Mouse (Mus musculus) MEL (cell line): ENCODE measurements around the gene Cwc22. TPM values are rescaled to one million over a fixed set of nuclear protein-coding genes. Genes with fewer than 3 reads are reported as not detected.

Experiments used
- DNase-seq: peaks from one replicate; pipeline ENCODE4 v3.0.0; 2011; ENCODE audit warnings: low read depth, low spot score
- H3K27ac ChIP-seq: 2 replicates; pipeline ENCODE4 v1.5.1; 2012; ENCODE audit warnings: low read depth, mild to moderate bottlenecking, control low read depth, low read length, moderate library complexity; ENCODE audit not compliant: control insufficient read depth
- H3K27me3 ChIP-seq, 2 experiments: fragments of 150-350 bp in 1 of 2; sonication (generic) in 1 of 2; 2 replicates each; pipeline ENCODE4 v1.6.1; 2012; ENCODE audit warnings: low read length in 2 of 2, mild to moderate bottlenecking in 2 of 2, improper control_type of control experiment in 1 of 2, moderate library complexity in 1 of 2; ENCODE audit not compliant: insufficient read depth in 2 of 2, control insufficient read depth in 1 of 2
- H3K36me3 ChIP-seq, 2 experiments: 2 replicates each; pipeline ENCODE4 v1.6.1; 2012 to 2014; ENCODE audit warnings: low read length in 2 of 2, improper control_type of control experiment in 1 of 2, inconsistent platforms in 1 of 2, mild to moderate bottlenecking in 1 of 2; ENCODE audit not compliant: insufficient read depth in 2 of 2, control insufficient read depth in 1 of 2
- H3K4me1 ChIP-seq, 2 experiments: fragments of 150-350 bp in 1 of 2; sonication (generic) in 1 of 2; 2 replicates each; pipeline ENCODE4 v1.6.1; 2012; ENCODE audit warnings: low read length in 2 of 2, improper control_type of control experiment in 1 of 2, mild to moderate bottlenecking in 1 of 2; ENCODE audit not compliant: insufficient read depth in 2 of 2, control insufficient read depth in 1 of 2
- H3K4me3 ChIP-seq, 2 experiments: fragments of 150-350 bp in 1 of 2; sonication (generic) in 1 of 2; 2 replicates each; pipeline ENCODE4 v1.5.1; 2012; ENCODE audit warnings: low read depth in 2 of 2, low read length in 2 of 2, mild to moderate bottlenecking in 2 of 2, moderate library complexity in 2 of 2, control low read depth in 1 of 2, improper control_type of control experiment in 1 of 2; ENCODE audit not compliant: control insufficient read depth in 1 of 2, insufficient read depth in 1 of 2
- H3K79me2 ChIP-seq: 2 replicates; pipeline ENCODE4 v1.6.1; 2012; ENCODE audit warnings: mild to moderate bottlenecking, low read length, moderate library complexity; ENCODE audit not compliant: control insufficient read depth, poor library complexity, insufficient read depth
- H3K9ac ChIP-seq: 2 replicates; pipeline ENCODE4 v1.6.1; 2012; ENCODE audit warnings: low read depth, mild to moderate bottlenecking, control low read depth, low read length, moderate library complexity; ENCODE audit not compliant: control insufficient read depth, poor library complexity, severe bottlenecking
- H3K9me3 ChIP-seq: fragments of 150-350 bp; sonication (generic); replicated peaks from 2 replicates; pipeline ENCODE4 v1.6.1; 2012; ENCODE audit warnings: mild to moderate bottlenecking, low read length, improper control_type of control experiment, moderate library complexity; ENCODE audit not compliant: insufficient read depth
- CHD2 ChIP-seq: IDR thresholded peaks from 2 replicates; pipeline ENCODE4 v1.6.1; 2011; ENCODE audit warnings: low read length, improper control_type of control experiment
- CTCF ChIP-seq, 3 experiments: IDR thresholded peaks in 2 of 3; conservative IDR thresholded peaks in 1 of 3; 2 replicates each; pipeline ENCODE4 v1.5.1; 2011 to 2012; ENCODE audit warnings: low read length in 3 of 3, low read depth in 2 of 3, mild to moderate bottlenecking in 2 of 3, improper control_type of control experiment in 1 of 3, inconsistent platforms in 1 of 3, mixed read lengths in 1 of 3, moderate library complexity in 1 of 3; ENCODE audit not compliant: control insufficient read depth in 1 of 3, insufficient read depth in 1 of 3, poor library complexity in 1 of 3, severe bottlenecking in 1 of 3
- E2F4 ChIP-seq: IDR thresholded peaks from 2 replicates; pipeline ENCODE4 v1.6.1; 2011; ENCODE audit warnings: low read depth, low read length, improper control_type of control experiment, borderline replicate concordance
- ELF1 ChIP-seq: IDR thresholded peaks from 2 replicates; pipeline ENCODE4 v1.6.1; 2014; ENCODE audit warnings: low read depth, mild to moderate bottlenecking, inconsistent platforms, low read length, improper control_type of control experiment, moderate library complexity
- EP300 ChIP-seq, 2 experiments: IDR thresholded peaks; 2 replicates each; pipeline ENCODE4 v1.6.1; 2011; ENCODE audit warnings: improper control_type of control experiment in 2 of 2, low read length in 2 of 2, low read depth in 1 of 2, mild to moderate bottlenecking in 1 of 2
- ETS1 ChIP-seq: IDR thresholded peaks from 2 replicates; pipeline ENCODE4 v1.6.1; 2012; ENCODE audit warnings: low read depth, mild to moderate bottlenecking, inconsistent platforms, low read length, improper control_type of control experiment, moderate library complexity
- JUND ChIP-seq: IDR thresholded peaks from 2 replicates; pipeline ENCODE4 v1.6.1; 2011; ENCODE audit warnings: low read depth, mild to moderate bottlenecking, improper control_type of control experiment, low read length
- KAT2A ChIP-seq: conservative IDR thresholded peaks from 2 replicates; pipeline ENCODE4 v1.6.1; 2012; ENCODE audit warnings: low read depth, low read length, improper control_type of control experiment, inconsistent platforms
- MAFK ChIP-seq: IDR thresholded peaks from 2 replicates; pipeline ENCODE4 v1.6.1; 2011; ENCODE audit warnings: low read depth, mild to moderate bottlenecking, low read length, improper control_type of control experiment, borderline replicate concordance
- MAX ChIP-seq: IDR thresholded peaks from 2 replicates; pipeline ENCODE4 v1.6.1; 2011; ENCODE audit warnings: low read length, improper control_type of control experiment
- MXI1 ChIP-seq: IDR thresholded peaks from 2 replicates; pipeline ENCODE4 v1.6.1; 2011; ENCODE audit warnings: mild to moderate bottlenecking, low read depth, low read length, improper control_type of control experiment
- MYB ChIP-seq: IDR thresholded peaks from 2 replicates; pipeline ENCODE4 v1.6.1; 2011; ENCODE audit warnings: mild to moderate bottlenecking, low read depth, low read length, improper control_type of control experiment
- NRF1 ChIP-seq: IDR thresholded peaks from 2 replicates; pipeline ENCODE4 v1.6.1; 2014; ENCODE audit warnings: low read depth, mild to moderate bottlenecking, inconsistent platforms, low read length, improper control_type of control experiment, moderate library complexity; ENCODE audit not compliant: poor library complexity, insufficient read depth, severe bottlenecking
- POLR2AphosphoS2 ChIP-seq: IDR thresholded peaks from 2 replicates; pipeline ENCODE4 v1.6.1; 2011; ENCODE audit warnings: low read length, improper control_type of control experiment
- POLR2AphosphoS5 ChIP-seq: IDR thresholded peaks from 2 replicates; pipeline ENCODE4 v1.6.1; 2012; ENCODE audit warnings: low read depth, borderline replicate concordance, mild to moderate bottlenecking, inconsistent platforms, low read length, moderate library complexity, mixed read lengths
- RAD21 ChIP-seq: IDR thresholded peaks from 2 replicates; pipeline ENCODE4 v1.6.1; 2011; ENCODE audit warnings: mild to moderate bottlenecking, low read depth, low read length, improper control_type of control experiment
- SIN3A ChIP-seq: IDR thresholded peaks from 2 replicates; pipeline ENCODE4 v1.6.1; 2012; ENCODE audit warnings: low read length, improper control_type of control experiment, inconsistent platforms
- TAL1 ChIP-seq: IDR thresholded peaks from 2 replicates; pipeline ENCODE4 v1.6.1; 2012; ENCODE audit warnings: mild to moderate bottlenecking, inconsistent platforms, low read length, moderate library complexity, mixed read lengths
- UBTF ChIP-seq: IDR thresholded peaks from 2 replicates; pipeline ENCODE4 v1.6.1; 2012; ENCODE audit warnings: low read depth, mild to moderate bottlenecking, inconsistent platforms, low read length, improper control_type of control experiment, moderate library complexity, borderline replicate concordance; ENCODE audit not compliant: insufficient read depth
- USF1 ChIP-seq: IDR thresholded peaks from 2 replicates; pipeline ENCODE4 v1.6.1; 2014; ENCODE audit warnings: low read depth, mild to moderate bottlenecking, inconsistent platforms, low read length, improper control_type of control experiment, moderate library complexity
- USF2 ChIP-seq, 2 experiments: IDR thresholded peaks; 2 replicates each; pipeline ENCODE4 v1.6.1; 2011 to 2012; ENCODE audit warnings: improper control_type of control experiment in 2 of 2, low read length in 2 of 2, borderline replicate concordance in 1 of 2, inconsistent platforms in 1 of 2, low read depth in 1 of 2, mild to moderate bottlenecking in 1 of 2; ENCODE audit not compliant: insufficient read depth in 1 of 2
- polyA plus RNA-seq, 2 experiments: library from polyadenylated mRNA; stranded (reverse) in 1 of 2; unstranded in 1 of 2; fragments of >175 nt in 1 of 2; fragments of >200 nt in 1 of 2; gene quantifications; 2 replicates each; pipeline versions ENCODE4 v1.2.1 to v1.2.4; 2012; ENCODE audit warnings: low replicate concordance in 2 of 2, low read depth in 1 of 2; ENCODE audit not compliant: insufficient read length in 2 of 2, insufficient read depth in 1 of 2, missing spikeins in 1 of 2
- total RNA-seq: library from RNA; depleted of rRNA; stranded (reverse); fragments of 300-350 nt; gene quantifications from 2 replicates; pipeline ENCODE4 v1.2.3, GENCODE M21; 2012

The Cwc22 gene
- total and polyA plus RNA-seq, 3 experiments, result 54.0 to 72.7 TPM; not detected in 1

- no peaks in the 10 kb centered on the region for H3K9me3 ChIP-seq
- peaks cover 4% of the 10 kb centered on the region for H3K79me2 ChIP-seq
- no peak for DNase-seq
- H3K27me3 ChIP-seq, result no peaks in the 10 kb centered on the region
- no peak overlapping the region for H3K27ac ChIP-seq
- H3K4me1 ChIP-seq, result no peaks in the 10 kb centered on the region
- TF ChIP-seq NRF1 (no peak), RAD21 (no peak), SIN3A (no peak), KAT2A (no peak), JUND (no peak), POLR2AphosphoS5 (no peak), CTCF (IDR thresholded peaks at IDR 0.05 in 2 of 3, conservative IDR thresholded peaks at IDR 0.05 in 1 of 3; ENCODE audit: control insufficient read depth in 1 of 3, insufficient read depth in 1 of 3, low read depth in 2 of 3, low read length in 3 of 3, poor library complexity in 1 of 3, severe bottlenecking in 1 of 3) (no peak), CHD2 (no peak), MXI1 (no peak), USF1 (no peak), USF2 (IDR thresholded peaks at IDR 0.05; ENCODE audit: borderline replicate concordance in 1 of 2, insufficient read depth in 1 of 2, low read depth in 1 of 2, low read length in 2 of 2) (no peak), MAX (no peak), UBTF (no peak), MAFK (no peak), POLR2AphosphoS2 (no peak), E2F4 (no peak), MYB (no peak)
- H3K36me3 ChIP-seq, result peaks cover 0 to 21% of the 10 kb centered on the region in 2 experiments; a peak in 2 of 4 replicates
- no peak overlapping the region for H3K9ac ChIP-seq
- H3K4me3 ChIP-seq, result no peak overlapping the region
Observed at GRCm38 (mm10) chr2:77934138-77934537, 12.0 kb downstream of the Cwc22 start.

GRCm38 (mm10) chr2:77933630-77934029 is 12.5 kb downstream of the Cwc22 start:
- H3K36me3 ChIP-seq, result peaks cover 0 to 23% of the 10 kb centered on the region in 2 experiments; a peak in 2 of 4 replicates
- no peak overlapping the region for H3K4me3 ChIP-seq
- H3K9ac ChIP-seq, result no peak overlapping the region
- TF ChIP-seq ELF1 (no peak), USF2 (IDR thresholded peaks at IDR 0.05; ENCODE audit: borderline replicate concordance in 1 of 2, insufficient read depth in 1 of 2, low read depth in 1 of 2, low read length in 2 of 2) (no peak), JUND (no peak), EP300 (IDR thresholded peaks at IDR 0.05; ENCODE audit: low read depth in 1 of 2, low read length in 2 of 2) (no peak), RAD21 (no peak), CHD2 (no peak), MYB (no peak), KAT2A (no peak), MAX (no peak), ETS1 (no peak), TAL1 (no peak)
- TF ChIP-seq, all 39 proteins: peak for 0
- no peaks in the 10 kb centered on the region for H3K4me1 ChIP-seq
- DNase-seq, result no peak
- H3K27me3 ChIP-seq, result no peaks in the 10 kb centered on the region
- no peak overlapping the region for H3K27ac ChIP-seq
- no peaks in the 10 kb centered on the region for H3K9me3 ChIP-seq
- peaks cover 4% of the 10 kb centered on the region; the same call in 1 of the 2 replicates for H3K79me2 ChIP-seq
